Mouse (Mus musculus) erythroblast, adult 5-6 weeks (primary cell): ENCODE measurements around the gene Nectin2. TPM values are rescaled to one million over a fixed set of nuclear protein-coding genes. Genes with fewer than 3 reads are reported as not detected.
"Not testable (repeated sequence)": the region's sequence is repeated elsewhere in the genome, so short reads cannot be mapped to it uniquely, and the experiment has no call there.

Experiments
- ATAC-seq: replicated peaks from 2 replicates; pipeline ENCODE4 v1.8.0; 2016; ENCODE audit warnings: moderate number of reproducible peaks, mild to moderate bottlenecking, moderate TSS enrichment, inconsistent platforms; ENCODE audit not compliant: poor library complexity, low FRiP score, severe bottlenecking
- total RNA-seq, 2 experiments: library from RNA; stranded (forward) in 1 of 2; stranded (reverse) in 1 of 2; fragments of 150-400 nt in 1 of 2; fragments of 200-764, 138-1000 nt in 1 of 2; gene quantifications; 2 replicates each; pipeline versions ENCODE4 v1.2.3 to v1.2.4; 2015 to 2017; ENCODE audit warnings: low replicate concordance in 2 of 2

Gene Nectin2
- total RNA-seq, 2 experiments from 2014 or later: 1.0 TPM; not detected in 1

- ATAC-seq: no peak
These were observed 55.1 kb downstream of the Nectin2 start for GRCm38 (mm10) chr7:19695213-19695594.

- ATAC-seq: no peak
These were observed 55.7 kb downstream of the Nectin2 start for GRCm38 (mm10) chr7:19694336-19695212.

- ATAC-seq: no peak
These were observed 56.9 kb downstream of the Nectin2 start for GRCm38 (mm10) chr7:19693421-19693820.

- ATAC-seq: no peak
These were observed 58.1 kb downstream of the Nectin2 start, which contains the start of gene Apoc1 for GRCm38 (mm10) chr7:19691873-19692865. TSS of gene Apoc1 (minus strand) at chr7:19692660.

GRCm38 (mm10) chr7:19691434-19691833, 58.8 kb downstream of the Nectin2 start:
- no peak for ATAC-seq

- no peak for ATAC-seq
These were observed 59.4 kb downstream of the Nectin2 start for GRCm38 (mm10) chr7:19690845-19691244.

GRCm38 (mm10) chr7:19688611-19689010, 61.7 kb downstream of the Nectin2 start:
- no peak for ATAC-seq

GRCm38 (mm10) chr7:19688101-19688500, 62.2 kb downstream of the Nectin2 start:
- ATAC-seq: no peak

GRCm38 (mm10) chr7:19686927-19687583, 63.2 kb downstream of the Nectin2 start:
- not testable (repeated sequence) for ATAC-seq

GRCm38 (mm10) chr7:19686521-19686920, 63.8 kb downstream of the Nectin2 start:
- ATAC-seq: no peak

GRCm38 (mm10) chr7:19685374-19685773, 64.9 kb downstream of the Nectin2 start:
- no peak for ATAC-seq

GRCm38 (mm10) chr7:19683771-19684201, 66.5 kb downstream of the Nectin2 start:
- ATAC-seq: no peak

- no peak for ATAC-seq
These were observed 67.3 kb downstream of the Nectin2 start for GRCm38 (mm10) chr7:19682979-19683378.

GRCm38 (mm10) chr7:19681202-19681694, 69.0 kb downstream of the Nectin2 start, which contains the start of the genes Gm44805 and Apoc4:
TSS of gene Gm44805 (minus strand) at chr7:19681423.
TSS of gene Apoc4 (minus strand) at chr7:19681479.
- 0 out of 2 replicates have a peak, but pooled peaks have one; percentile 24 for ATAC-seq

- no peak for ATAC-seq
These were observed 69.6 kb downstream of the Nectin2 start for GRCm38 (mm10) chr7:19680702-19681101.

- ATAC-seq: no peak
These were observed 71.4 kb downstream of the Nectin2 start for GRCm38 (mm10) chr7:19678901-19679300.

GRCm38 (mm10) chr7:19677872-19678271, 72.4 kb downstream of the Nectin2 start, which contains the start of gene Apoc2:
TSS of gene Apoc2 (minus strand) at chr7:19677941.
- ATAC-seq: no peak

GRCm38 (mm10) chr7:19676662-19677061, 73.6 kb downstream of the Nectin2 start:
- no peak for ATAC-seq

GRCm38 (mm10) chr7:19675824-19676223, 74.5 kb downstream of the Nectin2 start:
- ATAC-seq: no peak
